Mouse (Mus musculus): ENCODE measurements at regions not wholly inside any gene's neighbourhood (a gene's known extent, or its start where the extent isn't known, plus 50 kb on each side); places are given as distances from the start of the nearest gene placed in this dataset.

DNA sequence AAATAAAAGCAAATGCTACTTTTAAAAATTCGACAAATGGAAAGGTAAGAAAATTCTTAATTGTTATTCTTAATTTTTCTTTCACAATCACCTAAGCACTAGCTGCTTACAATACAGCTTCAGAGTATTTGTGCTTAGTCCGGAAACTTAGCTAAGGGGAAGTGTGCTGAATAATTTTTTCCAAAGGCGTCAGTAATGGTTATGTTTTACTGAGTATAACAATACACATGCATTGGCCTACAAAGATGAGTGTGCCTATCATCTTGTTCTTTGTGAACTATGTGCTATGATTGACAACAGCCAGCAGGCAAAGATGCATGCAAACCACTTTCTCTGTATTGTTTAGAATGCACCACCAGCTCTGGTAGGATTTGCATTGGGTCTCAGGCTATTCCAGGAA lies 548.5 kb upstream of the Tle4 start:
- no peak for TF ChIP-seq CTCF (IDR thresholded peaks at IDR 0.05; ENCODE audit: insufficient read depth, low read depth, low read length)
- no peak for TF ChIP-seq POLR2A (IDR thresholded peaks at IDR 0.05; ENCODE audit: insufficient read depth, low read depth, low read length)
